Mouse (Mus musculus) right cerebral cortex, adult 18-20 months (tissue): ENCODE data around the gene Spc24.
"Not testable (repeated sequence)": the region's sequence is repeated elsewhere in the genome, so short reads cannot be mapped to it uniquely, and the experiment has no call there.

Experiments used
- DNase-seq: peaks from one replicate; pipeline ENCODE4 v3.0.0; 2022; ENCODE audit warnings: mixed read lengths

The Spc24 gene

DNA sequence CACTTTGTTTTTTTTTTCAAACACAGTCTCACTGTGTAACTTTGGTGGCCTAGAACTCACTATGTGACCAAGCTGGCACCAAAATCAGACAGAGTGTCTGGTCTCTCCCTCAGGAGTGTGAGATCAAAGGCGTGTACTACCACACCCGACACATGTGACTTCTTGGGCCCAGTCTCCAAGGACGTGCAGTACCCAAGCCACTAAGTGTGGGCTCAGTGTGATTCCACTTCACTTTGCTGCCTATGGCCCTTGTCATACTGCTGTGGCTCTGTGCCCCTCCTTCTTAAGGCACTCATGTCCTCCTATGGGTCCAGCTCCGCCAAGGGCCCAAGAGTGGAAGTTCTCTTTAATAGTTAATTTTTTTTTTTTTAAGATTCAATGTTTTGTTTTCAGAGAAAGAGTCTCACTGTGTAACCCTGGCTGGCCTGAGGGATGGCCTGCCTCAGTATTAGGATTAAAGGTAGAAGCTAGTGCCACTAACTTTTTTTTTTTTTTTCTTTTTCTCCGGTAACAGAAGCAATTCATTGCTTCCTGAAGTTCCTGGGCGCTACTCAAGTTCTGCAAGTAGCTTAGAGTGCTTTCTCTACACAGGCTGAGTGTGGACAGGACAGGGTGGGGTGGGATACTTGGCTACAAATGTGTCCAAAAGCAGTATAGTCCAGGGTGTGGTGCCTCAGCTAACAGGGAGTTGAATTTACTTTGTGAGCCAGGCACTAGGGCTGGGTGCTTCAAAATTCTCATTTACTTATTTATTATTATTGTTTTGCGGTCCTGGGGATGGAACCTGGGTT, 24.6 kb upstream of the Spc24 start:
- DNase-seq: no peak

DNA sequence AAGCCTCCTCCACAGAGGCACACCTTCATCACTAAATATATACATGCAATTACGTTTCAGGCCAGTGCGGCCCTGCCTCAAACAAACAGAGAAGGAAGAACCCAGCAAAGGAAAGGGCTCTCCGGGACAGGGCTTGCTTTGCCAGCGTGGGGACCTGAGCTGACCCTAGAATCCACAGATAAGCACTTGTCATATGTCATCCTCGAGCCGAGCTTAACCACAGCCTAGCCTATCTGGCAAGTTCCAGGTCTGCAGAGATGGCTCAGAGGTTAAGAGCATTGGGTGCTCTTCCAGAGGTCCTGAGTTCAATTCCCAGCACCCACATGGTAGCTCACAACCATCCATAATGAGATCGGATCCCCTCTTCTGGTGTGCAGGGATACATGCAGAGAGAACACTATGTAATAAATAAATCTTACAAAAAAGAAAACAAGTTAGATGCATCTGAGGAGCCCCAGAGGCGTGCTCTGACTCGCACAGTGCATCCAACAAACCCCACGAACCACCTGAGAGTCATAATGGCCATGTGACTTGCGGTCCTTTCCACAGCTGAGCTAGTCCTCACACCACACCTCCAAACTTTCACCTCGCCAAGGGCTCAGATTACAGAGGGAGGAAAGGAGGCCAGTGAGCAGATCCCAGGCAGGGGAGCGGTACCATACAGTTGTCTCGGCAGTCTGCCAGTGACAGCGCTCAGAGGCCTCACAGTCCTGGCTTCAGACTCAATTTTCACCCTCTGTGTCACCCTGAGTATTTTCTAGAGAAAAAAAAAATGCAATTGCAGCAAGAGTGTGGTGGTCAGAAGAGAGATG, 21.8 kb upstream of the Spc24 start:
- DNase-seq: no peak

DNA sequence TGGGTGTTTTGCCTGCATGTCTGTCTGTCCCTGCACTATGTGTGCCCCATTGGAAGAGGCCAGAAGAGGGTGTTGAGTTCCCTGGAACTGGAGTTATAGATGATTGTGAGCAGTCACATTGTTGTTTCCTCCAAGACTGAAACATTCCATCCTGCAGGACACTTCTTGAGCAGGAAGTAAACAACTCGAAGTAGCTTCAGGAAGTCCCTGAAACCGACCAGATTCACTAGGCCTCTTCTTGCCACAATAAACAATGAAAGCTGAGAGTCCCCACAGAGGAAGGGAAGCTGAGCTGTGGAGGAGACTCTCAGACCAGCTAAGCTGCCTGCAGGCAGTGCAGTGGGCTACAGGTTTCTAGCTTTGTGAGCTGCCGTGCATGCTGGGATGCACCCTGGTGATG, 17.6 kb upstream of the Spc24 start:
- no peak for DNase-seq

DNA sequence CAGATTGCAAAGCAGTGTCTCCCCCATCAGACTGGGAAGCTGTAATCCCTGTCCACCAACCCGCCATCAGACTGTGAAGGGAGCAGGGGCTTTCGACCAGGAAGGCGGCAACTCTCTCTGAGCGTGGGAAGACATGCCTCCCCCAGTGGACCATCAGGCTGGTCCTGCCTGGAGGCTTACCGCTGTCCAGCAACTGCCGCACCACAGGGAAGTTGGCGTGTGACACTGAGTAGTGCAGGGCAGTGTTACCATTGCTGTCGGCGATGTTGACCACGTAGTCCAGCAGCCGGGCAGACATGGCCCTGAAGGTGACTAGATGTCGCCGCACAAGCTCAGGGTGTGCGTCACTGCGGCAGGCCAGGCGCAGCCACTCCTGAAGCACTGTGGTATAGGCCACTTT, 14.2 kb upstream of the Spc24 start:
- DNase-seq: no peak

DNA sequence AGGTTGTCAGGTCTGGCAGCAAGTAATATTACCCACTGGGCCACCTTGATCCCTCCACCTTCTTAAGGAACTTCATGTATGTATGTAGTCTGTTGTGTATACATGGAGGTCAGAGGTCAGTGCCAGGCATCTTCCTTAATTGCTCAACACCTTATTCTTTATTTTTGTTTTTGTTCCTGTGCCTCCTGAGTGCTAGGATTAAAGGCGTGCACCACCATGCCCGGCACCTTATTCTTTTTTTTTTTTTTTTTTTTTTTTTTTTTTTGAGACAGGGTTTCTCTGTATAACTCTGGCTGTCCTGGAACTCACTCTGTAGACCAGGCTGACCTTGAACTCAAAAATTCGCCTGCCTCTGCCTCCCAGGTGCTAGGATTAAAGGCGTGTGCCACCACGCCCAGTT, 13.3 kb upstream of the Spc24 start:
- not testable (repeated sequence) for DNase-seq

DNA sequence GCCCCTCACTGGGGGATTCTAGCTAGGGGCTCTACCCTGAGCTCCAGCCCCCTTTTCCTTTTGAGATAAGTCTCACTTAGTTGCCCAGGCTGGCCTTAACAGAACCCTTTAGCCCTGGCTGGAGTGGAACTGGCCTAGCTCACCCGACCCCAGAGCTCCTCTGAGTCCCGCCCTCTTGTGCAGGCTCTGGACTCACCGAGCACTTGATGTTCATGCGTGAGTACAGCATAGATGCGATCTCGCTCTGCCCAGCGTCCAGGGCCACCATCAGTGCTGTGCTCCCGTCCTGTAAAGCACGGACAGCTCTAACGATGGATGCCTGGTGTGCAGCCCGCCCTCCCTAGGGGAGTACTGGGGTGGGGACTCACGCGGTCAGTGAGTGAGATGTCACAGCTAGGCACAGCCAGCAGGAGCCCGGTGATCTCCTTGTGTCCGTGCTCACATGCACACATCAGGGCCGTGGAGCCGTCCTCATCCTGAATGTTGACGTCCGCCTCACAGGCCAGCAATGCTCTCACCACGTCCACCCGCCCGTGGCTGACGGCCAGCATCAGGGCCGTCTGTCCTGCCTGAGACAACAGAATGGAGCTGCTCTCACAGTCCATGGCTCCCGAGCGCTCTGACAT, 9.6 kb upstream of the Spc24 start:
- DNase-seq: no peak

DNA sequence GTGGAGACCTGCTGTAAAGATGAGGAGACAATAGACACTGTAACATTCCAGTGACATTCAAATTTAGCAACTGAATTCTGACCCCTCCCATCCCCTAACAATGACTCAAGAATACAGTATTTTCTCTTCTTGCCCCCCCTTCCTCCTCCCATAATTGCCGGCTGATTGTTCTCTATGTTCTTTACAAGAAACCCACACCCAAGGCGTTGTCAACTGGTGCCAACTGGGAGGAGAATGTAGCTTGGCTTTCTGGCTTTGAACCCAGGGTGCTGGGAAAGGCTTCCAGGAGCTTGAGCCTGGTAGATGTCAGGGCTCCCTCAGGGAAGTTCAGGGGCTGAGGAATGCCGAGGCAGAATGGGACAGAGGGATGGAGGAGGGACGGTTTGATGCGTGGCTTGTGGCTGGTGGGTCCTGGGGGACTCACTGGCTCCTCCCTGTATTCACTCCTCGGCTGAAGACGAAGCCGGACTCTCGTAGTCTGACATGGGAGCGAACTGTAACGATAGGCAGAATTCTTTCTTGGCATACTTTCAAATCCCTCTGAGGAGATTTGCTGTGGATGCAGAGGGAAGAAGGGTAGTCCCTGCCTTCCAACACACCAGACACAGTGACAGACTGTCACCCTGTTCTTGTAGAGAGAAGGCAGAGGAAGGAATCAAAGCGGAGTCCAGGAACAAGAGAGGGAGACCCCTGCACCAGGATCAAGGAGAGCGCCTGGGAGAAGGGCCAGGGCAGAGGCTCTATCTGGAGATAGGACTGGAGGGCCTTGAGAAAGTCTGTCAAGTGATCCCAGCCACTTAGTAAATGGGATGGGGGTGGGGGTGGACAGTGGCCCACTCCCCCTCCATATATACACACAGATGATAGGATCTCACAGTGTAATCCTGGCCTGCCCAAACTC, 8.7 kb upstream of the Spc24 start:
- no peak for DNase-seq

DNA sequence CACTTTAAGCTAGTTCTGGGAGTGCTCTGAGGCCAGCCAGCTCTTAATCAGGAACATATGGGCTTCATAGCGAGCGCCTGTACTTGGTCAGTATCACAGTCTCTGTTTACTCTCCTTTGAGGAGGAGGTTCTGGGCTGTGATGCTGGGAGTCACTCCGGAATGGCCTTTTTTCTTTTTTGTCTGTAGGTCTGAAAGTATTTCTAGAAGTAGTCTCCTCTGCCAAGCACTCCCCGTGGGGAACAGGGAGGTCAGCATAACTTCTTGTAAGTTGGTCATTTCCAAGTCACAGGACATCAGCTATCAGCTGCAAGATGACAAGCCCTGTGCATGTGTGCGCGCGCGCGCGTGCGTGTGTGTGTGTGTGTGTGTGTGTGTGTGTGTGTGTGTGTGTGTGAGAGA, 7.8 kb upstream of the Spc24 start:
- no peak for DNase-seq

DNA sequence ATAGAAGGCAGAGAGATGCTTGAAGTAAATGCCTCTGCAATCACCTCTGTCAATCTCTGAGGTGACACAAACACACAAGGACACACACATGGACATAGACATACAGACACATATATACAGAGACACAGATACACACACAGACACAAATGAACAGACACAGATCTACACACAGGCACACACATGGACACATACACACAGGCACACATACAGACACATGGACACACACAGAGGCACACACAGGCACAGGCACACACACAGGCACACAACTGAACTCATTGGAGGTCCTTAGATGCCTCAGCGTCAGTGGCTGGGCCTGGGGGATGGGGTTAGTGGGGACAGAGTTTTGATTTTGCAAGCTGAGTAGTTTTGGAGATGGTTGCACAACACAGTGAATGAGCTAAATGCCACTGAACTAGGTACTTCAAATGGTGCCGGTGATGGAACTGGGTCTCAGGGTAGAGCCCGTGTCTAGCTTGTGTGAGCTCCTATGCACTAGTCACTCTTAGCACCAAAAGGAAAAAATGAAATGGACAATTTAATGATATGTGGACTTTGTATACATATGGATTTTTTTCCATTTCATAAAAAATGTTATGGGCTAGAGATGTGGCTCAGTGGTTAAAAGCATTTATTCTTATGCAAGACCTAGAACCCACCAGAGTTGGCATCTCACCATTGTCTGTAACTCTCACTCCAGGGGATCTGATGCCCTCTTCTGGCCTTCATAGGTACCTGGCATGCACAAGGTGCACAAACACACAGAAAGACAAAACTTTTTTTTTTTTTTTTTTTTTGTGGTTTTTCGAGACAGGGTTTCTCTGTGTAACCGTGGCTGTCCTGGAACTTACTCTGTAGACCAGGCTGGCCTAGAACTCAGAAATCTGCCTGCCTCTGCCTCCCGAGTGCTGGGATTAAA, 4.2 kb upstream of the Spc24 start:
- no peak for DNase-seq

DNA sequence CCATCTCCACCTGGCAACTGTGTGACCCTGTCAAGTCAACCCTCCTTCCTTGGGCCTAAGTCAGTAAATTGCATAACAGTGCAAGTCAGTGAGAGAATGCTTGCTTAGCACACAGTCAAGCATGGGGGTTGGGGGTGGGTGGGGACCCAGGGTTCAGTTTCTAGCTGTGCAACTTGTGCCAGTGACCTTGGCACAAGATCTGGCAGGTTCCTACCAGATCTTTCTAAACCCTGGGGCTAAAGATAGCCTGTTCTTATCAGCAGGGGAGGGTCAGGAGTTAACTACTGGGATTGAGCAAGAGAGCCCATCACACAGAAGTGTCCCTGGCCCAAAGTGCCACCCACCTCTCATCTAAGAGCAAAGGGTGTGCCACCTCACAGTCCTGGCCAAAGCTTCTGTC, 2.0 kb upstream of the Spc24 start:
- no peak for DNase-seq

DNA sequence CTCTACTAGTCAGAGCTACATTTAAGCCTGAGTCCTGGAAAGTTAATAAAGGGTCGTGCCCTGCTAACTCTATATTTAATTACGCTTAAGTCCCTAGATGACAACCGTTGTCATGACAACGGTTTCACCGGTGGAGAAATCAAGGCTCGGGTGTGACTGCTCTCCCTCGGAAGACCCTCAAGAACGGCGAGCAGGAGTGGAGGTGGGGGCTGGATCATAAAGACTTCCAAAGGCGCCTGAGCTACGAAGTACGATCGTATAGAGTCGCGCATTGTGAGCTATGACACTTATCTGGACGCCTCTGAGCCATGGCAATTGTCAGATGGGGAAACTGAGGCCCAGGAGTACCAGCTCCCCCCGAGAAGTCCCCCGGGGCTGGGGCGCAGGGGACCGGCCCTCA, 385 bp downstream of the Spc24 start:
- DNase-seq: no peak

DNA sequence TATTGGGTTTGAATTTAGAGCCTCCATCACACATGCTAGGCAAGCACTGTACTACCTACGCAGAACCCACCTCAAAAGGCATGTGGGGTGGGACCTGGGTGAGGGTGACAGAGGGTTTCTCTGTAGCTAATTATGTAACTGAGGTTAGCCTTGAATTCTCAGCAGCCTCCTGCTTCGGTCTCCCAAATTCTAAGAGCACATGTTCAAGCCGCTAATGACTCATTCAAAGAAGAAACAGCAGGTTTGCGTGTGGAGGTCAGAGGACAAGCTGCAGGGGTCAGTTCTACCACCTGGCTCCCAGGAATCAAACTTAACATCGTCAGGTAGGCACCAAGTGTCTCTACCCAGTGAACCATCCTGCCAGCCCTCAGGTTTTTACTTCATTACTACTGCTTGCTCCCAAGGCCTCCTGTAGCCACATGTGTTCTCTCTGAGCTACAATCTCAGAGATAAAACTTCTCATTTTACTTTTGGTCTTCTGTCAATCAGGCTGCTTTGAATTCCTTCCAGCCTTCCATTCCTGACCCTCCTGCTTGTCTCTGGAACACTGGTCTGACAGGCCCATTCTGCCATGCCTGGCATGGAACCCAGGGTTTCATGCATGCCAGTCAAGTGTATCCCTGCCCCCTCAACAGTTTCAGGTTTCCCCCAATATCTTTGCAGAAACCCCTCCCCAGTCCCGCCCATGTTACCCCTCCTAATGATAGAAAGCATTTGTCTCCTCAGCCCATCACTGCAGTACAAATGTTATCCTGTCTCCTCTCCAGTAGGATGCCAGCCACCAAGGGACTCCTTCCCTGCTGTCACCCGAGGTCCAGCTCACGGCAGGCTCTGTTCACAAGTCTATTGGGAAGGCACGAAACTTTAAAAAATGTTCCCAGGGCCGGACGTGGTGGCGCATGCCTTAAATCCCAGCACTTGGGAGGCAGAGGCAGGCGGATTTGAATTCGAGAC, 1.2 kb downstream of the Spc24 start:
- no peak for DNase-seq

DNA sequence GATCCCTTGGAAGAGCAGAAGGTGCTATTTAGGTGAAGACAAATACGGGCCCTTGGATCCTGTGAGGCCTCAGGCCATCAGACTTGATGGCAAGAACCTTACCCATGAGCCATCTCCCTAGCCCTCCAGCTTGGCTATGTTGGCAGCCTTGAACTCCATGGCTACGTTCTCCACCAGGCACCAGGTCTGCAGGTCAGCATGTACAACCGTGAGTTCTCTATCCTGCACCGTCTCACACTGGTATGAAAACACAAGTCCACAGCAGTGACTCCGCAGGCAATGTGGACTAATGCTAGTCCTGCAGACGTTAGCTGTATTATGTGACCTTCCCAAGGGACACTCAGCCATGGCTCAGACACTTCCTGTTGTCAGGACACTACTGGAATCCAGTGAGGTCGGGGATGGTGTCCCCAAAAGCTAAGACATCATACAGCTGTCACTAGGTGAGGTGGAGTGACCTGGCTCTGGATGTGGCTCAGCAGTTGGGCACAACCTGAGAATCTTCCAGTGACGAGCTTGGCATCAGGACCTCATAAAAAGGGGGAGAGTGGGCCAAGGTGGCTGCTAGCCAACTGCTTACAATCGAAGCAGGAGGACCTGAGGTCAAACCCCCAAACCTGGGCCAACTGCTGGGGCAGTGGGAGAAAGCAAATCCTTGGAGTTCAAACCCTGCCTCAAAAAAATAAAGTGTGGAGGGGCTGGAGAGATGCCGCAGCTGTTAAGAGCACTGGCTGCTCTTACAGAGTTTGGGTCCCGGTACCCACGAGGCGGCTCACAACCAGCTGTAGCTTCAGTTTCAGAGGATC, 5.4 kb downstream of the Spc24 start:
- no peak for DNase-seq

DNA sequence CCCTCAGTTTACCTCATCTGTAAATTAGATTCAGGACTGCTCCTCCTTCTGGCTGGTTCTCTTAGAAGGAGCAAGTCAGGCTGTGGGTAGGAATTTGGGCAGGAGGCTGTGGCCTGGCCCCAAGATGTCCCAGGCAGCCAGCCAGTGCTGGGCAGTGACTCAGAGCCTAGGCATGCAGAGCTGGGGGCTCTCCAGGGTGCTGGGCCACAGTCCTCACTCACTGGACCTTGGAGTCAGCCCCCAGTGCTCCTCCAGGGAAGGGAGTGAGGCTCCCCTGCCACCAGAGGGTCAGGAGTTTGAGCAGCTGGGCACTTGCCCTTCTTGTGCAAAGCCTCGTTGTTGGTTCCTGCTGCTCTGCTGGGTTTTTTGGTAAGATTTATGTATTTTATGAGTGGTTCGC, 6.1 kb downstream of the Spc24 start:
- DNase-seq: no peak

DNA sequence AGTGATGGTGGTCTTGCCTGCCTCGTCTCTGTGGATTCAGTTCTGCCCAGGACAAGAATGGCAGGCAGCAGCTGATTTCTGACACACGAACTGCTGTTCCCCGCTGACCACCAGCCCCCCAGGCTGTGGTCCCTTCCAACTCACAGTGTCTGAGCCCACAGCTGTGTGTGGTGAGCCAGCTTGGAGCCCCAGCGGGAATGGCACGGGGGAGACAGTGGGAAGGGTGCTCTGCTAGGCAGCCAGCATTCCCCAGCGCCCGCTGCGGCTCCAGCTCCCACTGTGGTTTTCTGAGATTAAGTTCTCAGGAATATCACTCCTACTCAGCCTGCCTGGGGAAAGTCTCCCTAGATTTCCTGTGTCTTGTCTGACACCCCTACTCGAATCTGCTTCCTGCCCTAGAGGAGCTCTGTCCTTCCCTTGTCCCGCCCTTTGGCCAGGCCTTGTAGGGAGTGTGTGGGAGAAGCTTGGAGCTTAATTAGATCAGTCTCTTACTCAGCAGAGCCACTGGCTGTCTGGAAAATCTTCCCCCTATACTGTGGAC, 7.8 kb downstream of the Spc24 start:
- peak; percentile 61 for DNase-seq

DNA sequence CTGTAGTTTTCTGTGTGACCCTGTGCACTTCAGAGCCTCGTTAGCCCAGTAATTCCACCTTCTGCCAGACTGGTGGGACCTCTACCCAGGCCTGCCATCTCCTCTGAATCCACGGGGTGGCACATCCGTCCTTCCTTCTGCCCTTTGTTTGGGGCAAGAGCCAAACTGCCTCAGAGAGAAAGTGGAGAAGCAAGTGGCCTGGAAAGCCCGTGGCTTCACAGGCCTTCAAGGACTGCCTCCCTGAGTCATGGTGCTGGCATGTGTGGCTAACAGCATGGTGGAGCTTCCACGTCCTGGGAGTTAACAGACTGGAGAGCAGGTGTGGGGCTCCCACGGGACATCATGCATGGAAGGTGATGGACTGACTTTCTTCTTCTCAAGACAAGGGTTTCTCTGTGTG, 8.8 kb downstream of the Spc24 start:
- DNase-seq: no peak

DNA sequence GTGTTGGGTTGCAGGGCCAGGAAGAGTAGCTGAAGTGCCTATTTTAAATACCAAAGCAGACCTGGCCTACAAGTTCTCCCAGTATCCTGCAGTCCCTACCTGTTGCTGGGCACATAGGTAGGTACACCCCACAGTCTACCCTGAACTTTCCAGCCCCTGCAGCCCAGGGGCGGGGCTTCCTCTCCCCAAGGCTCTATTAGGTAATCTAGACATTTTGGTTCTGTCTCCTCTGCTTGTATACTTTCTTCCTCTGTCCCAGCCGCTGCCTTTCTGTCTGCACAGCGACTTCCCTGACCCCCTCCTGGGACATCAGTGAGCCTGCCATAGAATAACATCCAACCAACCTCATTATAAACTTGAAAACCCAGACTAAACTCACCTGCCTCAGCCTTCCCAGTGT, 9.7 kb downstream of the Spc24 start:
- DNase-seq: no peak

DNA sequence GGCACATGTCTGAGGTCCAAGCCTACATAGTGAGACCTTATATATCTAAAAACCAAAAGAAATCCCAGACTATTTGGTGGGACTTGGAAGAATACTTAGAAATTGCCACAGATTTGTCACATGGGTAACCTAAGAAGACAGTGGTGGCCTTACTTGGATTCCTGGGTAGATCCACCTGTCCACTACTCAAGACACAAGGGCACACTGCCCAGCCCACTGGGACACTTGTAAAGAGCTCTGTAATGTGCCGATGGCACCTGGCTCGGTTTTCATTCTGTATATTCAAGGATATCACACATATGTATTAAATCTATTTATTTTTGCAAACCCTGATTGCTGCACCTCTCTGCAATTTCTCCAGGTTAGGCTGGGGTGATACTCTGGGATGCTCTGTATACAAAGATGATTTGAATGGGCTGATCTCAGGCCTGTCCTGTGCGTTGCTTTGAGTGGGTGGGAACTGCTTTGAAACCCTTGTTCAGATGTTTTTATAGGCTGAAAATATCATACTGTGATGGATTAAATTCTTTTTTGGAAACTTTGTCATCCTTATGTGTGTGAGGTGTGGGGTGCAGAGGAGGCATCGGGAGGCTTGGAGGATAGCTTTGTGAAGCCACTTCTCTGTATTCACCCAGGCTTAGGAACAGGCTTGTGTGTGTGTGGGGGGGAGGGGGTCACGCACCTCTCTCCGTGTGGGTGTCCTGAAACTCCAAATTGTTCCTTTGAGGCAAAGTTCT, 10.6 kb downstream of the Spc24 start:
- DNase-seq: no peak

DNA sequence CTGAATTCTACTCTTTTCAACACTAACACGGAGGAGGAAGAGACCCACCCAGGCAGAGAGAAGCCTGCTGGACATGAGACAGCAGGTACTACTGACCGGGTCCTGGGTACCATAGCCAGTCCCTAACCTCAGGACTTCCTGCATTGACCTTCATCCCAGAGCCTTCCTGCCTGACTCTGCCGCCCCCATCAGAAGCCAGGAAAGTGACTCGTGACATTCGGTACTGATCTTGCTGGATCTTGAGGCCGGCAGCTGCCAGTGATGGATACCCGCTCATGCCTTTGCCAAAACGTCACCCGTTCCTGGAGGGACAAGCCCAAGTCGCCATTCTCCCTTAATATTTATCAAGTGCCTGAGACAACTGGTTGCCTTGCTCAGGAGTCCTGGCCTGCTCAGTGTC, 11.6 kb downstream of the Spc24 start:
- DNase-seq: no peak
